Mouse (Mus musculus) kidney, adult 18-20 months (tissue): Measurements from ENCODE around the gene Gpr143.
A peak's percentile ranks its signal among the peaks of the same experiment; 100 is the strongest.
"Not testable (repeated sequence)": the region's sequence is repeated elsewhere in the genome, so short reads cannot be mapped to it uniquely, and the experiment has no call there.

Experiments used
- DNase-seq: peaks from one replicate; pipeline ENCODE4 v3.0.0; 2021

The Gpr143 gene

DNA sequence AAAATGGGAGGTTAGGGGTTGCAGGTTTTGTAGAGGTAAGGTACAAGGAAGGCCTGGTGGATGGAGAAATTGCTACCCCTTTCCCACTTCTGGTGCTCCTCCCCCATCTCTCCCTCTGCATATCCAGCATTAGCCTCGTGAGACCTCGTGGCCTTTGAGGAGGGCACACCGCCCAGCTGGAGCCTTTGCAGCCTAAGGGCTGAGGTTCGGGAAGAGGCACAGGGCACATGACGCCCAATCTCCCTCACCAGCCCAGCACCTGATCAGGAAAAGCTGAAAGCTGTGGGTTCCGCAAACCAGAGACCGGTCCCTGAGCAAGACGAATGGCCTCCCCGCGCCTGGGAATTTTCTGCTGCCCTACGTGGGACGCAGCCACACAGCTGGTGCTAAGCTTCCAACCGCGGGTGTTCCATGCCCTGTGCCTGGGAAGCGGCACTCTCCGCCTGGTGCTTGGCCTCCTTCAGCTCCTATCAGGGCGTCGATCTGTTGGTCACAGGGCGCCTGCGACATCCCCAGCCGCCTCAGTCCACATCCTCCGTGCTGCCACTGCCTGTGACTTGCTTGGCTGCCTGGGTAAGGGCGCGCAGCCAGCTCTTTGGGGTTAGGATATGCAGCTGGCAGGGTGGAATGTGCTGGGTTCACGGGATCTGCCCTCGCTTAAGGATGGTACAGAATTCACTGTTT lies at the start of gene Gpr143:
TSS of gene Gpr143 (plus strand) at position 202 of the 684 bp plus-strand sequence.
- DNase-seq, result peak; percentile 58

- no peak for DNase-seq
These were observed 46.4 kb upstream of the Gpr143 start for GRCm38 (mm10) chrX:152735283-152735682.

DNA sequence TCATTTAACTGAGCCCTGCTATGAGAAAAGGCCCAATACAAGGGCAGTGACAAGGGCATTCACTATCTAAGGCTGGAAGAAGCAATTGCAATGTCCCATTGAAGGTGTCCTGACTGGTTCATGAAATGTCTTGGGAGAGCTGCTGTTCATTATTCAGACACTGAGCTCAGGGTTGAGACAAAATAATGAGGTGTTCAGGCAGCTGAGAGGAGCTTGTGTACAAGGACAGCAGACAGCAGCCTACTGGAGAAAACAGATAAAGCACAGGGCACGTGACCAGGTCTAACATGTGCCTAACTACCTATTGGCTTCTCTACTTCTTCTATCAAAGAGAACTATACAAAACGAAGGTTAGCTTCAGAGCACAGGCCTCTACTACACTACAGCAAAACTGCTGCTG lies 43.5 kb upstream of the Gpr143 start:
- DNase-seq, result no peak

DNA sequence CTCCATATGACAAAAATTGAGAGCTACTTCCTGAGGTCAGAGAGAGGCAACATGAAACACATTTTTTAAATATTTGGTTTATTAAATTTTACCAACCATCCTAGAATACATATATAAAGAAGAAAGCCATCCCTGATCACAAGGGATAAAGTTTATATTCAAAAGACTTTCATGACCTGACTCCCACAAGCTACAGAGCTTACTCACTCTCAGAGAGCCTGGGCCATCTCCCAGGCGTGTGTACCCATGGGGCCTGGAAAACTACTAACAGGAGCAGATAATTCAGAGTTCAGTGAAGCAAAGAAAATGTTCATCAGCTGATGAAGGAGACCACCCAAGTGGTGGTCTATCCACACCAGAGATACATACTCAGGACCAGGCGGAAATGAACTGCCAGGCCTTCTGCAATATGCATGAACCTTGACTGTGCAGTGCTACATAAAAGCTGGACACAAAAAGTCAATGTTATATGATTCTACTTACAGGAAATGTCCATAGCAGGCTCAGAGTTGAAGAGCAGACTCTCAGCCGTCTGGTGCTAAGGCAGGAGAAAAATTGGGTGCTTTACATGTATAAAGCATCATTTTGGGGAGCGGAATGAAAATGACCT lies 42.9 kb upstream of the Gpr143 start:
- no peak for DNase-seq

DNA sequence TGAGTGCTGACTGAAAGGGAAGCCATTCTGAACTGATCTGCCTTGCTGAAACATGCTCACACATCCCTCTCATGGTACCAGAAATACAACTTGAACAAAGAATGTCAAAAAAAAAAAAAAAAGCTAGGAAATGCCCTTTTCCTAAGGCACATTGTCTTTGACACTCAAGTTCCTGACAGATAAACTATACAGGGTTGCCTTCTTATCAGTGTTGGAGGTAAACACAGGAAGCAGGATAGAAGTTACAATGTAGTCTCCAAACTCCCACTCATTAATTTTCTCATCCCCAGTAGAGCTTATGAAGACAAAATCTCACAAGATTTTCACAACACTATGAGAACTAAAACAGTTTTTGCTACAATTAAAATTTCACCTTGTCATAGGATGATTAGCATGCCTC lies 38.1 kb upstream of the Gpr143 start:
- DNase-seq, result no peak

DNA sequence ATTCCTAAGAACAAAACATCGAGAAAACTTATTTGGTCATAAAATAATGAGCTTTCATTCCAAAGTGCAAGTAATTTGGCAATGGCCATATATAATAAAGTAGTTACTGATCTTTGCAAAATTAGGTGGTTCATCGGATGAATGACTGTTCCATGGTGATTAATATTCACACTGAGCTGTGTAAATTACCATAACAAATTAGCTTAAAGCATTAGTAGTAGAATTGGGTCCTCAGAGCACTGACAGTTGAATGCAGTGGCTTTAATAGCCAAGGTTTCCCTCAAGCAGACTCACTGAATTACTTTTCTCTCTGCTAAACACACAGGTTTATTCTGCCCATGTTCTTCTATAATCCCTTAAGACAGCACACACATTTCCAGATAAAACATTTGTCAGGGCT lies 35.8 kb upstream of the Gpr143 start:
- DNase-seq, result no peak

DNA sequence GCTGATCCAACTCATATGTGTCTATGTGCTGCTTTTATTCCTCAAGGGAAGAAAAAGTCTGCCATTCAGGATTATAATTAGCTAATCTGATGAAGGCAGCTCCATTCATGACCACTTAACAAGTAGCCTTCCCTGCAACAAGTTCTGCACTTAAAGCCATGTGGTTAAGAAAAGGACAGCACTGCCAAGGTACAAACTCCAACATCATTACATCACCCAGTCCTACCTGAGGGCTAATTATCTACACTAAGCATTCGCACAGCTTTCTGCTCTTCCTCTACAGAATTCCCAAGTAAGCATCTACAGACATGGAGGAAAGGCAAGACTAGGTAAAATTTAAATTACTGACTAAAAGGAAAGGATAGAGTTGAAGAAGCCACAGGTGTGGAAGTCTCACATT lies 25.9 kb upstream of the Gpr143 start:
- no peak for DNase-seq

- no peak for DNase-seq
These were observed 25.4 kb upstream of the Gpr143 start for GRCm38 (mm10) chrX:152756293-152756692.

GRCm38 (mm10) chrX:152762437-152762836 lies 19.3 kb upstream of the Gpr143 start:
- DNase-seq, result no peak

GRCm38 (mm10) chrX:152762855-152763254 lies 18.9 kb upstream of the Gpr143 start:
- DNase-seq, result no peak

DNA sequence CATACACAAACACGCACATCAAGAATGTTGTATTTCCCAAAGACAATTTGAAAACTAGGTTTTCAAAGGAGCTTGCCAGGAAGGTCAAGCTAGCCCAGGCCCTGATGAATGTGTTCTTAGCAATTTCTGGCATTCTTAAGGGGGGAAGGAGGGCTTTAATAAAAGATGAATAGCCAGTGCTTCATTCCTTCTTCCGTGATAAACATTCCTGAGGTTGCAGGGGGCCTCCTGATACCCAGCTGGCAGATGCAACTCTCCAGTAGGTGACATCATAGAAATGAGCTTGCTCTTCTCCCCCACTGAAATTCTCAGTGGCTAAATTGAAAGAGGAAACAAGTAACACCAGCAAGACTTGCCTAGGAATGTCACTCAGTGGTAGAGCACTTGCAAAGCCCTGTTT lies 17.6 kb upstream of the Gpr143 start:
- no peak for DNase-seq

GRCm38 (mm10) chrX:152768891-152769599 lies 12.7 kb upstream of the Gpr143 start, which contains the start of gene Shroom2:
Shroom2 (minus strand) TSS chrX:152769465.
- DNase-seq, result peak; percentile 56

DNA sequence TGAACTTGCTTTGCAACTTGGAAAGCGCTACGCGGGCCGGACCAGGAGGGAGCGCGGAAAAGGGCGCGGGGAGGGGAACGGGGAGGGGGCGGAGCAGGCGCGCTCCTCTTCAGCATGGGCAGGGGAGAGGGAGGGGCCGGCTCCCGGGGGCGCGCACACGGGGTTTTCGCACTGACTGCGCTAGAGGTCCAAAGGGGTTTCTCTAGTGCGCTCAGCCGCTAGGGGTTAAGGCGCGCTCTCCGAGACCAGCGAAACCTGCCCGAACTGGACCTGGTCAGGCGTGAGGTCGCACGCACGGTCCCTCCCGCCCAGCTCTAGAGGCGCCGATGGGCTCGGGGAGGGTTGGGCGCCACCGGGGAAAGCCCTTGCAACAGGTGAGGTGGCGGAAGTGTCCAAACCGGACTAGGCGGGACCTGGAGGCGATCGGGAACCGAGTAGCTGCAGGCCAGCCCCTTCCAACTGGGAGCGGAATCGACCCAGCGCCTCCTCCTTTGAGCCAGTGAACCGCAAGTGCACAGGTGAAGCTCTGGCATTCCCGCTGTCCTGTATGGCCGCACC lies 12.0 kb upstream of the Gpr143 start:
- DNase-seq, result peak; percentile 78

DNA sequence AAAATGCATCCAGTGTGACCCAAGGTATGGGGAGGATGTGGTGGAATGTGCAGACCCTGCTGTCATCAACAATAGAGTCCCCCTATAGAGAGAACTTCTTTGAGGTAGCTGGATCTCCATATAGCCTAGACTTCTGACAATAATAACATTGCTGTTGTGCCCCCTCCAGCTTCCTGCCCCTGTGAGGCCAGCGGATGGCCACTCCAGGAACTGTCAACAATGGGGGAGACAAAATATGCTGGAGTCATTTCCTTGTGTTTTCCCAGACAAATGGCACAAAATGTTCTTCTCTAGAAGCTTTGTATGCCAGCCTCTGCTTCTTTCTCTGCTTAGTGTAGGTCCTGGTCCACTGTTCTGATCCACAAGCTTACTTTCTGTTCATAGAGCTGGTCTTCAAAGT lies 6.4 kb downstream of the Gpr143 start:
- DNase-seq, result no peak

- no peak for DNase-seq
These were observed 6.9 kb downstream of the Gpr143 start for GRCm38 (mm10) chrX:152788611-152789010.

DNA sequence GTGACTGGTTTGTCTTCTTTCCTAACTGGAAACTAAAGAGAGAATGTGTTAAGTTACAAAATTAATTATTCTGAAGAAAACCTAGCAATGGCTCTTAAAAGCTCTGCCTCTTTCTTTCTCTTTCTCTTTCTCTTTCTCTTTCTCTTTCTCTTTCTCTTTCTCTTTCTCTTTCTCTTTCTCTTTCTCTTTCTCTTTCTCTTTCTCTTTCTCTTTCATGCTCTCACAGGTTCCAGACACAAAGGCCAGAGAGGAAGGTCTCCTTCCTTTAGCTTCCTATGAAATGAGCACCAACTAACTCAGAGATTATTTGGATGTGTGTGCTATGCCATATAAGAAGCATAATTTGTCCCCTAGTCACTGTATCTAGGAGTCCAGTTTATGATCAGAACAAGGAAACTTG lies 23.6 kb downstream of the Gpr143 start:
- DNase-seq, result no peak

GRCm38 (mm10) chrX:152813339-152813738 lies 31.6 kb downstream of the Gpr143 start:
- DNase-seq, result no peak

DNA sequence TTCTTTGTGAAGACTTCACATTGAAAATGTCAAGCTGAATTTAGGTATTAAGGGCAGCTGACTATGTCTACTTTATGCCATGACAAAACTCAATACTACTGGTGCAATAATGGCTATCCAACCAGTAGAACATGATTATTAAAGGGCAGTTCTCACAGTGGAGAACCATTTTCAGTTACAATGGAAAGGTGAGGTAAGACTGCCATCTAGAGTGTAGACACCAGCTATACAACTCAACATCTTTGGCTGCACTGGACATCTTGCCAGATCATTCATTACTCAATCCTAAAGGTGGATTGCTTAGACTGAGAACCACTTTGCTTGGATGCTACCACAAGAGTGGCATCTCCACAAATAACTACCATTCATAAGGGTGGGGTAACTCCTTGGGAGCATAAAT lies 37.3 kb downstream of the Gpr143 start:
- no peak for DNase-seq

GRCm38 (mm10) chrX:152831003-152831550 lies 49.4 kb downstream of the Gpr143 start:
- DNase-seq, result not testable (repeated sequence)

GRCm38 (mm10) chrX:152834940-152835339 lies 53.2 kb downstream of the Gpr143 start:
- DNase-seq, result peak; percentile 20

DNA sequence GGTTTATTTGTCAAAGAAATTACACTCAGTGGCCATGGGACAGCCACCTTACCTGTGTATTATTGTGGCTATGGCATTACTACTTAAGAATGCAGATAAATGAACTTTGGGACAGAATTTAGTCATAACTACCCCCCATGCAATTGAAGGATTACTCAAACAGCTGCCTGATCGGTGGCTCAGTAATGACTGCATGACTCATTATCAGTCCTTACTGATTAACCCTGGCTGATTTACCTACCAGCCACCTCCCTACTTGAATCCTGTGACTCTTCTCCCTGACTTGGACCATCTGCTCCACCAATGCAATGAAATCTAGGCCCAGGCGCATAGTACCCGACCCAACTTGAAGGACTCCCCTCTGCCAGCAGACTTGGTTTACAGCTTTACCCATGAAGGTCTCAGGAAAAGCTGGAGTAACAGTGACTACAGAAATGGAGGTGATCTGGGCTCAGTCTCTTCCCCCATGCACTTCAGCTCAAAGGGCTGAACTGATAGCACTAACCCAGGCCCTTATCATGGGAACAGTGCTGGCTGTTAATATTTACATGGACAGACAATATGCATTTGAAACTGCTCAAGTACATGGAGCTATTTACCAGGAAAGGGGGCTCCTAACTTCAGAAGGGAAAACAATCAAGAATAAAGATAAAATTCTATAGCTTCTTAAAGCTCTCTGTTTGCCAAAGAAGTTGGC lies 73.5 kb downstream of the Gpr143 start:
- DNase-seq, result no peak
